Mouse (Mus musculus) MEL (cell line): ENCODE measurements around the gene Nf1. TPM values are rescaled to one million over a fixed set of nuclear protein-coding genes. Genes with fewer than 3 reads are reported as not detected.

Source experiments
- DNase-seq: peaks from one replicate; pipeline ENCODE4 v3.0.0; 2011; ENCODE audit warnings: low read depth, low spot score
- H3K27ac ChIP-seq: 2 replicates; pipeline ENCODE4 v1.5.1; 2012; ENCODE audit warnings: low read depth, mild to moderate bottlenecking, control low read depth, low read length, moderate library complexity; ENCODE audit not compliant: control insufficient read depth
- H3K27me3 ChIP-seq, 2 experiments: fragments of 150-350 bp in 1 of 2; sonication (generic) in 1 of 2; 2 replicates each; pipeline ENCODE4 v1.6.1; 2012; ENCODE audit warnings: low read length in 2 of 2, mild to moderate bottlenecking in 2 of 2, improper control_type of control experiment in 1 of 2, moderate library complexity in 1 of 2; ENCODE audit not compliant: insufficient read depth in 2 of 2, control insufficient read depth in 1 of 2
- H3K36me3 ChIP-seq, 2 experiments: 2 replicates each; pipeline ENCODE4 v1.6.1; 2012 to 2014; ENCODE audit warnings: low read length in 2 of 2, improper control_type of control experiment in 1 of 2, inconsistent platforms in 1 of 2, mild to moderate bottlenecking in 1 of 2; ENCODE audit not compliant: insufficient read depth in 2 of 2, control insufficient read depth in 1 of 2
- H3K4me1 ChIP-seq, 2 experiments: fragments of 150-350 bp in 1 of 2; sonication (generic) in 1 of 2; 2 replicates each; pipeline ENCODE4 v1.6.1; 2012; ENCODE audit warnings: low read length in 2 of 2, improper control_type of control experiment in 1 of 2, mild to moderate bottlenecking in 1 of 2; ENCODE audit not compliant: insufficient read depth in 2 of 2, control insufficient read depth in 1 of 2
- H3K4me3 ChIP-seq, 2 experiments: fragments of 150-350 bp in 1 of 2; sonication (generic) in 1 of 2; 2 replicates each; pipeline ENCODE4 v1.5.1; 2012; ENCODE audit warnings: low read depth in 2 of 2, low read length in 2 of 2, mild to moderate bottlenecking in 2 of 2, moderate library complexity in 2 of 2, control low read depth in 1 of 2, improper control_type of control experiment in 1 of 2; ENCODE audit not compliant: control insufficient read depth in 1 of 2, insufficient read depth in 1 of 2
- H3K79me2 ChIP-seq: 2 replicates; pipeline ENCODE4 v1.6.1; 2012; ENCODE audit warnings: mild to moderate bottlenecking, low read length, moderate library complexity; ENCODE audit not compliant: control insufficient read depth, poor library complexity, insufficient read depth
- H3K9ac ChIP-seq: 2 replicates; pipeline ENCODE4 v1.6.1; 2012; ENCODE audit warnings: low read depth, mild to moderate bottlenecking, control low read depth, low read length, moderate library complexity; ENCODE audit not compliant: control insufficient read depth, poor library complexity, severe bottlenecking
- H3K9me3 ChIP-seq: fragments of 150-350 bp; sonication (generic); replicated peaks from 2 replicates; pipeline ENCODE4 v1.6.1; 2012; ENCODE audit warnings: mild to moderate bottlenecking, low read length, improper control_type of control experiment, moderate library complexity; ENCODE audit not compliant: insufficient read depth
- BHLHE40 ChIP-seq: IDR thresholded peaks from 2 replicates; pipeline ENCODE4 v1.6.1; 2012; ENCODE audit warnings: low read depth, mild to moderate bottlenecking, inconsistent platforms, low read length, improper control_type of control experiment, borderline replicate concordance
- CHD1 ChIP-seq: IDR thresholded peaks from 2 replicates; pipeline ENCODE4 v1.6.1; 2012; ENCODE audit warnings: low read depth, mild to moderate bottlenecking, inconsistent platforms, low read length, improper control_type of control experiment
- CHD2 ChIP-seq: IDR thresholded peaks from 2 replicates; pipeline ENCODE4 v1.6.1; 2011; ENCODE audit warnings: low read length, improper control_type of control experiment
- E2F4 ChIP-seq: IDR thresholded peaks from 2 replicates; pipeline ENCODE4 v1.6.1; 2011; ENCODE audit warnings: low read depth, low read length, improper control_type of control experiment, borderline replicate concordance
- EP300 ChIP-seq, 2 experiments: IDR thresholded peaks; 2 replicates each; pipeline ENCODE4 v1.6.1; 2011; ENCODE audit warnings: improper control_type of control experiment in 2 of 2, low read length in 2 of 2, low read depth in 1 of 2, mild to moderate bottlenecking in 1 of 2
- ETS1 ChIP-seq: IDR thresholded peaks from 2 replicates; pipeline ENCODE4 v1.6.1; 2012; ENCODE audit warnings: low read depth, mild to moderate bottlenecking, inconsistent platforms, low read length, improper control_type of control experiment, moderate library complexity
- GATA1 ChIP-seq: IDR thresholded peaks from 2 replicates; pipeline ENCODE4 v1.6.1; 2011; ENCODE audit warnings: low read depth, low read length, improper control_type of control experiment
- HCFC1 ChIP-seq: IDR thresholded peaks from 2 replicates; pipeline ENCODE4 v1.6.1; 2012; ENCODE audit warnings: low read depth, mild to moderate bottlenecking, inconsistent platforms, low read length, improper control_type of control experiment, moderate library complexity
- KAT2A ChIP-seq: conservative IDR thresholded peaks from 2 replicates; pipeline ENCODE4 v1.6.1; 2012; ENCODE audit warnings: low read depth, low read length, improper control_type of control experiment, inconsistent platforms
- MAFK ChIP-seq: IDR thresholded peaks from 2 replicates; pipeline ENCODE4 v1.6.1; 2011; ENCODE audit warnings: low read depth, mild to moderate bottlenecking, low read length, improper control_type of control experiment, borderline replicate concordance
- MAX ChIP-seq: IDR thresholded peaks from 2 replicates; pipeline ENCODE4 v1.6.1; 2011; ENCODE audit warnings: low read length, improper control_type of control experiment
- MAZ ChIP-seq: IDR thresholded peaks from 2 replicates; pipeline ENCODE4 v1.6.1; 2012; ENCODE audit warnings: low read depth, mild to moderate bottlenecking, inconsistent platforms, low read length, improper control_type of control experiment
- MEF2A ChIP-seq: IDR thresholded peaks from 2 replicates; pipeline ENCODE4 v1.6.1; 2014; ENCODE audit warnings: low read depth, mild to moderate bottlenecking, inconsistent platforms, low read length, improper control_type of control experiment; ENCODE audit not compliant: poor library complexity, insufficient replicate concordance, severe bottlenecking; ENCODE audit errors: extremely low read depth
- MXI1 ChIP-seq: IDR thresholded peaks from 2 replicates; pipeline ENCODE4 v1.6.1; 2011; ENCODE audit warnings: mild to moderate bottlenecking, low read depth, low read length, improper control_type of control experiment
- MYB ChIP-seq: IDR thresholded peaks from 2 replicates; pipeline ENCODE4 v1.6.1; 2011; ENCODE audit warnings: mild to moderate bottlenecking, low read depth, low read length, improper control_type of control experiment
- MYC ChIP-seq: IDR thresholded peaks from 2 replicates; pipeline ENCODE4 v1.6.1; 2011; ENCODE audit warnings: low read depth, mild to moderate bottlenecking, low read length, improper control_type of control experiment, moderate library complexity
- NELFE ChIP-seq: IDR thresholded peaks from 2 replicates; pipeline ENCODE4 v1.6.1; 2011; ENCODE audit warnings: low read depth, low read length, improper control_type of control experiment
- NRF1 ChIP-seq: IDR thresholded peaks from 2 replicates; pipeline ENCODE4 v1.6.1; 2014; ENCODE audit warnings: low read depth, mild to moderate bottlenecking, inconsistent platforms, low read length, improper control_type of control experiment, moderate library complexity; ENCODE audit not compliant: poor library complexity, insufficient read depth, severe bottlenecking
- POLR2AphosphoS2 ChIP-seq: IDR thresholded peaks from 2 replicates; pipeline ENCODE4 v1.6.1; 2011; ENCODE audit warnings: low read length, improper control_type of control experiment
- RCOR1 ChIP-seq: IDR thresholded peaks from 2 replicates; pipeline ENCODE4 v1.6.1; 2012; ENCODE audit warnings: low read depth, mild to moderate bottlenecking, inconsistent platforms, low read length, improper control_type of control experiment
- SIN3A ChIP-seq: IDR thresholded peaks from 2 replicates; pipeline ENCODE4 v1.6.1; 2012; ENCODE audit warnings: low read length, improper control_type of control experiment, inconsistent platforms
- SMC3 ChIP-seq: IDR thresholded peaks from 2 replicates; pipeline ENCODE4 v1.6.1; 2011; ENCODE audit warnings: low read depth, low read length, improper control_type of control experiment
- TAL1 ChIP-seq: IDR thresholded peaks from 2 replicates; pipeline ENCODE4 v1.6.1; 2012; ENCODE audit warnings: mild to moderate bottlenecking, inconsistent platforms, low read length, moderate library complexity, mixed read lengths
- TBP ChIP-seq: IDR thresholded peaks from 2 replicates; pipeline ENCODE4 v1.8.0; 2011; ENCODE audit warnings: low read depth, low read length, improper control_type of control experiment
- TCF12 ChIP-seq: IDR thresholded peaks from 2 replicates; pipeline ENCODE4 v1.6.1; 2014; ENCODE audit warnings: low read depth, mild to moderate bottlenecking, inconsistent platforms, low read length, improper control_type of control experiment, moderate library complexity
- USF1 ChIP-seq: IDR thresholded peaks from 2 replicates; pipeline ENCODE4 v1.6.1; 2014; ENCODE audit warnings: low read depth, mild to moderate bottlenecking, inconsistent platforms, low read length, improper control_type of control experiment, moderate library complexity
- ZC3H11A ChIP-seq: IDR thresholded peaks from 2 replicates; pipeline ENCODE4 v1.6.1; 2012; ENCODE audit warnings: low read depth, mild to moderate bottlenecking, inconsistent platforms, low read length, improper control_type of control experiment
- ZKSCAN1 ChIP-seq: IDR thresholded peaks from 2 replicates; pipeline ENCODE4 v1.6.1; 2012; ENCODE audit warnings: low read depth, mild to moderate bottlenecking, inconsistent platforms, low read length, improper control_type of control experiment, moderate library complexity
- ZNF384 ChIP-seq: IDR thresholded peaks from 2 replicates; pipeline ENCODE4 v1.6.1; 2012; ENCODE audit warnings: low read depth, mild to moderate bottlenecking, inconsistent platforms, low read length, improper control_type of control experiment
- polyA plus RNA-seq, 2 experiments: library from polyadenylated mRNA; stranded (reverse) in 1 of 2; unstranded in 1 of 2; fragments of >175 nt in 1 of 2; fragments of >200 nt in 1 of 2; gene quantifications; 2 replicates each; pipeline versions ENCODE4 v1.2.1 to v1.2.4; 2012; ENCODE audit warnings: low replicate concordance in 2 of 2, low read depth in 1 of 2; ENCODE audit not compliant: insufficient read length in 2 of 2, insufficient read depth in 1 of 2, missing spikeins in 1 of 2
- total RNA-seq: library from RNA; depleted of rRNA; stranded (reverse); fragments of 300-350 nt; gene quantifications from 2 replicates; pipeline ENCODE4 v1.2.3, GENCODE M21; 2012

The Nf1 gene
- total and polyA plus RNA-seq, 3 experiments = 13.2 to 108 (median 20.3) TPM

GRCm38 (mm10) chr11:79522944-79523343, 183.5 kb downstream of the Nf1 start:
- peaks cover 0 to 70% of the 10 kb centered on the region in 2 experiments; a peak in 2 of 4 replicates for H3K36me3 ChIP-seq
- TF ChIP-seq ETS1 (peak; percentile 18; the same call in 1 of the 2 replicates), NRF1 (no peak), ZKSCAN1 (no peak), E2F4 (no peak), CHD1 (peak; percentile 98), MXI1 (peak; percentile 32), TCF12 (no peak), TBP (no peak), MAX (no peak), USF1 (no peak), ZNF384 (peak; percentile 87), RCOR1 (no peak), MYB (no peak)
- TF ChIP-seq, all 39 proteins: peak for 4
- H3K4me1 ChIP-seq = peaks cover 29 to 44% of the 10 kb centered on the region in 2 experiments
- H3K79me2 ChIP-seq = peaks cover 34% of the 10 kb centered on the region
- no peaks in the 10 kb centered on the region for H3K27me3 ChIP-seq
- no peaks in the 10 kb centered on the region for H3K9me3 ChIP-seq
- peak overlapping the region; percentile 74 for H3K27ac ChIP-seq
- H3K4me3 ChIP-seq = peak overlapping the region; percentile 56 to 66
- peak overlapping the region; percentile 87 for H3K9ac ChIP-seq
- DNase-seq = peak; percentile 56

GRCm38 (mm10) chr11:79523560-79524309, 184.2 kb downstream of the Nf1 start, which contains the start of gene Evi2b:
Gene Evi2b, minus strand, starts transcription at chr11:79523762.
- DNase-seq = peak; percentile 93
- Histone ChIP-seq H3K27ac (peak within 1 kb of the TSS; percentile 98), H3K4me3 (peak within 1 kb of the TSS; percentile 66 to 85), H3K36me3 (peaks cover 0 to 68% of the 10 kb centered on the region in 2 experiments; a peak in 2 of 4 replicates), H3K4me1 (peaks cover 34 to 45% of the 10 kb centered on the region in 2 experiments), H3K27me3 (no peaks in the 10 kb centered on the region), H3K79me2 (peaks cover 27% of the 10 kb centered on the region), H3K9ac (peak within 1 kb of the TSS; percentile 87), H3K9me3 (no peaks in the 10 kb centered on the region)
- no peak for TF ChIP-seq MEF2A
- TF ChIP-seq MAFK = 0 out of 2 replicates have a peak, but pooled peaks have one; percentile 27
- peak; percentile 91; the same call in 1 of the 2 replicates for TF ChIP-seq POLR2AphosphoS2
- TF ChIP-seq GATA1 = peak; percentile 91
- no peak for TF ChIP-seq TAL1
- TF ChIP-seq MAX = peak; percentile 63; the same call in 1 of the 2 replicates
- TF ChIP-seq EP300 (IDR thresholded peaks at IDR 0.05; ENCODE audit: low read depth in 1 of 2, low read length in 2 of 2) = peak; percentile 95
- TF ChIP-seq TCF12 = peak; percentile 81
- TF ChIP-seq NRF1 = no peak
- no peak for TF ChIP-seq ZC3H11A
- TF ChIP-seq MYC = no peak
- 0 out of 2 replicates have a peak, but pooled peaks have one; percentile 42 for TF ChIP-seq ZNF384
- TF ChIP-seq ETS1 = peak; percentile 86
- no peak for TF ChIP-seq BHLHE40
- no peak for TF ChIP-seq CHD2
- TF ChIP-seq MAZ = no peak
- TF ChIP-seq RCOR1 = peak; percentile 61
- TF ChIP-seq SIN3A = peak; percentile 91
- peak; percentile 96 for TF ChIP-seq MYB
- TF ChIP-seq NELFE = peak; percentile 94
- TF ChIP-seq SMC3 = no peak
- no peak for TF ChIP-seq USF1
- TF ChIP-seq KAT2A = no peak
- TF ChIP-seq MXI1 = peak; percentile 34
- peak; percentile 75 for TF ChIP-seq HCFC1
